Mouse (Mus musculus) bone marrow, adult 2 months (tissue): ENCODE measurements around the gene Tmem129. TPM values are rescaled to one million over a fixed set of nuclear protein-coding genes. Genes with fewer than 3 reads are reported as not detected.

ENCODE experiments used
- H3K27ac ChIP-seq: fragments of 200-500 bp; 2 replicates; pipeline ENCODE4 v1.5.1; 2012; ENCODE audit warnings: low read depth, mild to moderate bottlenecking, control low read depth, inconsistent platforms, low read length; ENCODE audit not compliant: control insufficient read depth, poor library complexity, insufficient read depth
- H3K4me1 ChIP-seq: fragments of 200-500 bp; 2 replicates; pipeline ENCODE4 v1.6.1; 2011; ENCODE audit warnings: low read length; ENCODE audit not compliant: control insufficient read depth, insufficient read depth
- H3K4me3 ChIP-seq: fragments of 200-500 bp; replicated peaks from 2 replicates; pipeline ENCODE3; 2011; ENCODE audit warnings: mild to moderate bottlenecking, low read depth, low read length, control low read depth; ENCODE audit not compliant: control insufficient read depth
- CTCF ChIP-seq: fragments of 200-500 bp; IDR thresholded peaks from 2 replicates; pipeline ENCODE4 v1.5.1; 2011; ENCODE audit warnings: low read length, control low read depth; ENCODE audit not compliant: control insufficient read depth, insufficient read depth
- POLR2A ChIP-seq: fragments of 200-500 bp; IDR thresholded peaks from 2 replicates; pipeline ENCODE4 v1.6.1; 2011; ENCODE audit warnings: low read depth, mild to moderate bottlenecking, control low read depth, low read length, borderline replicate concordance; ENCODE audit not compliant: control insufficient read depth
- WGBS: fragments of 180-500 bp; shearing (Covaris S2); methylation state at CpG from one replicate; pipeline ENCODE4 v1.1.7; 2018; 5-methylcytosine and 5-hydroxymethylcytosine counted together
- polyA plus RNA-seq: library from polyadenylated mRNA; stranded (reverse); fragments of >200 nt; gene quantifications from 2 replicates; pipeline ENCODE4 v1.2.4, GENCODE M21; 2011; ENCODE audit warnings: low replicate concordance; ENCODE audit not compliant: missing spikeins, insufficient read depth, insufficient read length

Tmem129 gene
- polyA plus RNA-seq, 1 experiment = 9.7 TPM

DNA sequence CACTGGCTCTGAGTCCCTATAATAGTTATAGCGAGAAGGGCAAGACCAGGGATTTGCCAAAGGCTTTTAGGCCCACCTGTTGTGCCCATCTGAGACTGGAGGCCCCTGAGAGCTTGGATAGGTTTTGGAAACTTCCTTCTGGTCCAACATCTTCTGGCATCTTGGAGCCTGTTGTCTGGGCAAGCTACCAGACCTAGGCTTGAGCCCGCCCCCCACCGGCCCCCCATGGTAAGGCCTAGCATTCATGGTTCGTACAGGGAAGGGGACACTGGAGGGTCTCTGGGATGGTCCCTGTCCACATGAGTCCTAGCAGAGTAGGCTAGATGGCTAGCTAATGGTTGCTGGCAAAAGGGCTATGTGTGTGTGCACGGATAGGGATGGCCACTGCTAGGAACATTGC is 40.5 kb upstream of the Tmem129 start:
- TF ChIP-seq POLR2A = no peak
- 87% methylated on average over 5 of the region's 5 CpGs for WGBS
- no peak overlapping the region for H3K27ac ChIP-seq

DNA sequence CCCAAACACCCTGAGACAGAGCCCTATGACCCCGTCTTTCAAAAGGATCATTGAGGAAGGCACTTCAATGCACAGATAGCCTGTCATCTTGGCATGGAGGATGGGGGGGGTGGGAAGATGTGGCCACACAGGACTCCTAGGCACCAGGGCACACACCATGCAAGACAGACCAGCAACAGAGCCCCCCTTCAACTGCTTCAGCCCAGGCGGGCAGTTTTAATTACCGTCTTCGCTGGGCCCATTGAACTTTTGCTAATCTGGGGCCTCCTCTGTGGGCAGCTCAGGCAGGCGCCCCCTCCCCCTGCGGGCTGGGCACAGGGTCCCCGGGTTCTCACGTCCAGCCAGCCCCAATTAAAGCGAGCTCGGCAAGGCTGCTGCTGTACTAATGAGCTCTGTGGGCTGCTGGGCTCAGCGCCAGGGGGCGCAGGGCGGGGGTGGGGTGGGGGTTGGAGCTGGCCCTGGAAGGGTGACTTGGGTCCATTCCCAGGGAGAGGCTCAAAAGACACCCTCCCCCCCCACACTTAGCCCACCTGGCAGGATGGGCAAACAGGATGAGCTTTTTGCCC is 39.8 kb upstream of the Tmem129 start:
- TF ChIP-seq POLR2A (no peak), CTCF (no peak)
- no peak overlapping the region for H3K27ac ChIP-seq
- H3K4me1 ChIP-seq = no peaks in the 10 kb centered on the region
- 67% methylated on average over 13 of the region's 13 CpGs for WGBS
- no peak overlapping the region for H3K4me3 ChIP-seq

More for the DNA sequence above, 40.5 kb upstream of the Tmem129 start:
- Histone ChIP-seq H3K4me3 (no peak overlapping the region), H3K4me1 (no peaks in the 10 kb centered on the region)

DNA sequence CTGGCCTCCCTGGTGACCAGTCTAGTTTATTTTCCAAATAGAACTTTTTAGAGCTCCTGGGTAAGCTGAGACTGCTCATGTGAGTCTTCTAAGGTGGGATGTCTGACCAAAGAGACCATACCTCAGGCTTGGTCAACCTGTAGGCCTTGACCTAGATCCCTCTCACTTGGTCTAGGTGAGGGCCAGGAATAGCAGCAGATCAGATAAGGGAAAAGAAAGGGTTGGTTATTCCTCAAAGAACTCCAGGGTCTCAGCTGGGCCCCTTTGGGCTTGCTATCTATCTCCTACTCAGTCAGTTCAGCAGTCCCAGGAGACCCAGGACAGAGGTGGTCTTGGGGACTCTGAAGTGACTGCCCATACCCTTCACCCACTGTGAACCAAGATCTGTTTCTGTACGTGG is 39.3 kb upstream of the Tmem129 start:
- Histone ChIP-seq H3K27ac (no peak overlapping the region), H3K4me3 (no peak overlapping the region), H3K4me1 (no peaks in the 10 kb centered on the region)
- TF ChIP-seq POLR2A = no peak
- no peak for TF ChIP-seq CTCF
- WGBS = 70% methylated on average over 1 of the region's 1 CpGs

DNA sequence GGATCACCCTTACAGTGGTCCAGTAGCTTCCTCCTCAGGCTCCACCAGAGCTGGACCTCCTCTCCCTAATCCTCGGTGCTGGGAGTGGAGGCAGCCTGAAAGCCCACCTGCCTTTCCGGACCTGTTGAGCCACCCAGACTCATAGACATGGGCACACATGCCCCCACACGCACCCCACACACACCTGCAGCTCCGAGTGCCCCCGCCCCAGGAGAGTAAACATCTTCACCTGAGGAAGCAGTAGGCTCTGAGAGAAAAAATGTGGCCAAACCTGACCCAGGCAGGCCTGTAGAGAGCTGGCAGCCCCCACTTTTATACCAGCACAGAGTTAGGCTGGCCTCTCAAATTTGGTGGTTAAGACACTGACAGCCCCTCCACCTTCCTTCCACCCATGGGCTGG is 38.2 kb upstream of the Tmem129 start:
- no peak for TF ChIP-seq POLR2A
- no peak for TF ChIP-seq CTCF
- Histone ChIP-seq H3K27ac (no peak overlapping the region), H3K4me1 (no peaks in the 10 kb centered on the region), H3K4me3 (no peak overlapping the region)
- 78% methylated on average over 5 of the region's 5 CpGs for WGBS

DNA sequence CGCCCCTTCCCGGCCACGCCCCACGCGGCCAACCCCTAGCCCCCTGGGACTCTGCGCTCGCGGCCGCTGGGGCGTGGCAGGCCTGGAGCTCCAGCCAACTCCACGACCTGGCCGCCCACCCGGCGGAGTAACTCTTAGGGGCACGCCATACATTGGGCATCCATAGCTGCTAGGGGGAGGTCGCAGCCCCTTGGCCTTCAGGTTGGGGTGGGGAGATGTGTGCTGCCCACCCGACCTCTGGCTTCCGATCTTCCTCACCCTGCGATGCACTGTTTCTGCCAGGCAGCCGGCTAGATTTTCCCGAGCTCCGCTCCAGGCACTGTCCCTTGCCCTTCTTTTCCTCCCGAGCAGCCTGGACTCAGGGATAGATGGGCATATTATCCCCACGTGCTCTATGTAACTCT is 37.5 kb upstream of the Tmem129 start:
- TF ChIP-seq CTCF (no peak), POLR2A (no peak)
- Histone ChIP-seq H3K4me1 (no peaks in the 10 kb centered on the region), H3K27ac (no peak overlapping the region), H3K4me3 (no peak overlapping the region)
- 29% methylated on average over 24 of the region's 24 CpGs for whole genome bisulfite sequencing

DNA sequence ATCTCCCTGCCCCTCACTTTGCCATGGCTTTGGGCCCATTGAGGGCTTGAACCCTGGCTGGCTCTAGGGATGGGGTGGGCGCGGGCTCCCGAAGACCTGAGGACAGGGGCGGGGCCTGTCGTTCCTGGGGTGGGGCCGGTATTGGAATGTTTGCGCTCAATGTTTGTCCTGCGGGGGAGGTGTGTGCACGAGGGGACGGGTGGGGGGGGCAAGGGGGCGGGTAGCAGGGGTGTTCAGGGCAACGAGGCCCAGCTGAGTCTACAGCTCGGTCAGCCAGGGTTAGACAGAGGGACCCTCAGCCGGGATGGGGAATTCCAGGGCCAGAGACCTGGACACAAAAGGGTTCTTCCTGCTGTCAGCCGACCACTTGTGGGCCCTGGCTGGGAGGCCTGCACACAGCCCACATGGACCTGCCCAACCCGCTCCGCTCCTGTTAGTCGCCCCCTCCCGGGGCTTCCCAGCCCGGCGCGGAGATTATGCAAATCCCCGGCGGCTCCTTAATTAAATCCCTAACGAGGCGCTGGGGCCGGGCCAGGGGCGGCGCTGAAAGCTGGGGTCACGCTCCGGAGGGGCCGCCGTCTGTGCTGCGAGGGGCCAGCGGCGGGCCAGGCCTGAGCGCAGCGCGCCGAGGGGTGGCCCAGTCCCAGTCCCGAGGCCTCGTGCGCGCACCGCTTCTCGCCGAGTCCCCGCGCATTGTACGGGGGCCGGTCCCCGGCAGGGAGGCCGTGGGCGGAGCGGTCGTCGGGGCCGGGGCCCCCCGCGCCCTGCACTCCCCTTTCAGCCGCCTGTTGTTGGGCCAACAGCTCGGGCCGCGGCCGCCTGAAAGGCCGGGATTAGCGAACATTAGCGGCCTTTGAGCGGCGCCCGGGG is 36.9 kb upstream of the Tmem129 start:
- 13% methylated on average over 71 of the region's 71 CpGs for WGBS
- H3K27ac ChIP-seq = no peak overlapping the region
- no peaks in the 10 kb centered on the region for H3K4me1 ChIP-seq
- H3K4me3 ChIP-seq = no peak overlapping the region
- TF ChIP-seq CTCF = no peak
- no peak for TF ChIP-seq POLR2A

DNA sequence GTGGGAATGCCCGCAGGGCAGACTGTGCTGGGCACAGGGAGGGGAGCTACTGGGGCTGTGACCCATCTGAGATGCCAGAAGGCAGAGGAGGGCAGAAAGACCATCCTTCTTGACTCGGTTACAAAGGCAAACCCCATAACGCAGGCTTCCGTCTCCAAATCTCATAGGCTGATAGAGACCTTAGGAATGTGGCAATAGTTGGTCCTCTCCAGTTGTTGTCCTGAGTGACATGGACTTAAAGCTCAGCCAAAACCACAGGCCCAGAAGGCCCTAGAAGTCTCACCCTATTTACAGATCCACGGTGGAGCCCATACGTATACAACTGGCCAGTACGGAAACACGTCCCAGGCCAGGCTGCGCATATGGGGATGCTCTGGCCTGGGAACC is 36.2 kb upstream of the Tmem129 start:
- Histone ChIP-seq H3K27ac (no peak overlapping the region), H3K4me3 (no peak overlapping the region), H3K4me1 (no peaks in the 10 kb centered on the region)
- WGBS = 91% methylated on average over 9 of the region's 9 CpGs
- no peak for TF ChIP-seq POLR2A
- TF ChIP-seq CTCF = no peak

DNA sequence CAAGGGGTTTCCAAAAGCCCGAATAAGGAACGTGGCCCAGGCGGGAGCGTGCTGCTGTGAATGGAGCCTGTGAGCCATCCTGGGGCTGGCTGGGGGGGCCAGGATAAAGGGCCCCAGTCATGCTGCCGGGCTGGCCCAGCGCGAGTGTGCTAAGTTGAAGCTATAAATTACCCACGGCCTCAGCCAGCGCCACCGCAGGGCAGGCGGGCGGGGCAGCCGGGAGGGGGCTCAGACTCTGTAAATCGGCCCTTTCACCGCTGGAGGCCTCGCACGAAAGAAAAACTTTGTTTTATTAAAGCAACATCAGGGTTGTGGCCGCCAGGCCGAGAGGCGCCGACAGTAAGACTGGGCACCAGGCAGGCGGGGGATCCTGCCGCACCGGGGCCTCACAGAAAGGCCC is 34.2 kb upstream of the Tmem129 start:
- 8% methylated on average over 24 of the region's 24 CpGs for WGBS
- TF ChIP-seq CTCF = no peak
- TF ChIP-seq POLR2A = no peak
- Histone ChIP-seq H3K4me1 (no peaks in the 10 kb centered on the region), H3K4me3 (no peak overlapping the region), H3K27ac (no peak overlapping the region)
